Mouse (Mus musculus) liver, adult 2 months (tissue): ENCODE measurements around the gene Irf3. TPM values are rescaled to one million over a fixed set of nuclear protein-coding genes. Genes with fewer than 3 reads are reported as not detected.
A peak's percentile ranks its signal among the peaks of the same experiment; 100 is the strongest.

ENCODE experiments used
- DNase-seq: peaks from one replicate; pipeline ENCODE4 v3.0.0-alpha.2; 2011; ENCODE audit warnings: low read depth, low spot score; ENCODE audit errors: extremely low read depth
- H3K27ac ChIP-seq: fragments of 200-500 bp; replicated peaks from 2 replicates; pipeline ENCODE4 v1.5.1; 2012; ENCODE audit warnings: low read depth, mild to moderate bottlenecking, control low read depth, inconsistent platforms, low read length; ENCODE audit not compliant: insufficient read depth
- H3K27me3 ChIP-seq: fragments of 200-500 bp; 2 replicates; pipeline ENCODE4 v1.6.1; 2012; ENCODE audit warnings: mild to moderate bottlenecking, moderate library complexity, low read length, inconsistent platforms; ENCODE audit not compliant: control insufficient read depth, insufficient read depth
- H3K36me3 ChIP-seq: fragments of 200-500 bp; 2 replicates; pipeline ENCODE4 v1.6.1; 2012; ENCODE audit warnings: low read length, inconsistent platforms; ENCODE audit not compliant: control insufficient read depth, insufficient read depth
- H3K4me1 ChIP-seq: fragments of 200-500 bp; 2 replicates; pipeline ENCODE4 v1.6.1; 2011; ENCODE audit warnings: low read length; ENCODE audit not compliant: control insufficient read depth, insufficient read depth
- H3K4me3 ChIP-seq: fragments of 200-500 bp; 2 replicates; pipeline ENCODE4 v1.5.1; 2011; ENCODE audit warnings: low read depth, mild to moderate bottlenecking, control low read depth, low read length, moderate library complexity; ENCODE audit not compliant: insufficient read depth
- H3K79me2 ChIP-seq: fragments of 200-500 bp; 2 replicates; pipeline ENCODE4 v1.6.1; 2012; ENCODE audit warnings: inconsistent platforms, mild to moderate bottlenecking, low read length, moderate library complexity; ENCODE audit not compliant: control insufficient read depth, insufficient read depth
- H3K9ac ChIP-seq: fragments of 200-500 bp; 2 replicates; pipeline ENCODE4 v1.6.1; 2012; ENCODE audit warnings: low read depth, mild to moderate bottlenecking, control low read depth, inconsistent platforms, low read length
- CTCF ChIP-seq: fragments of 200-500 bp; IDR thresholded peaks from 2 replicates; pipeline ENCODE4 v1.5.1; 2011; ENCODE audit warnings: low read depth, low read length, control low read depth
- POLR2A ChIP-seq: fragments of 200-500 bp; IDR thresholded peaks from 2 replicates; pipeline ENCODE4 v1.6.1; 2011; ENCODE audit warnings: low read length, control low read depth; ENCODE audit not compliant: insufficient read depth; ENCODE audit errors: extremely low read depth
- WGBS: fragments of 180-500 bp; shearing (Covaris S2); methylation state at CpG from one replicate; pipeline ENCODE4 v1.1.7; 2018; 5-methylcytosine and 5-hydroxymethylcytosine counted together
- polyA plus RNA-seq: library from polyadenylated mRNA; depleted of rRNA; stranded (reverse); fragments of >200 nt; gene quantifications from 2 replicates; pipeline ENCODE4 v1.2.3, GENCODE M21; 2012
- total RNA-seq: library from RNA; depleted of rRNA; stranded (reverse); fragments of >200 nt; gene quantifications from 2 replicates; pipeline ENCODE4 v1.2.3, GENCODE M21; 2014

Gene Irf3
- total and polyA plus RNA-seq, 2 experiments = 59.0 to 101 TPM

GRCm38 (mm10) chr7:44954091-44954885, 43.2 kb upstream of the Irf3 start:
- H3K4me3 ChIP-seq = no peak overlapping the region
- no peaks in the 10 kb centered on the region for H3K36me3 ChIP-seq
- no peaks in the 10 kb centered on the region for H3K27me3 ChIP-seq
- H3K9ac ChIP-seq = no peak overlapping the region
- WGBS = 91% methylated on average over 12 of the region's 12 CpGs
- no peak for DNase-seq
- TF ChIP-seq CTCF = no peak
- no peak for TF ChIP-seq POLR2A
- no peaks in the 10 kb centered on the region for H3K4me1 ChIP-seq
- H3K79me2 ChIP-seq = no peaks in the 10 kb centered on the region
- H3K27ac ChIP-seq = no peak overlapping the region

- WGBS = 36% methylated on average over 5 of the region's 5 CpGs
- no peaks in the 10 kb centered on the region for H3K79me2 ChIP-seq
- peak; percentile 43 for TF ChIP-seq CTCF
- TF ChIP-seq POLR2A = no peak
- H3K9ac ChIP-seq = no peak overlapping the region
- no peak overlapping the region for H3K4me3 ChIP-seq
- H3K27me3 ChIP-seq = no peaks in the 10 kb centered on the region
- H3K4me1 ChIP-seq = no peaks in the 10 kb centered on the region
- DNase-seq = peak; percentile 29
- no peak overlapping the region for H3K27ac ChIP-seq
- no peaks in the 10 kb centered on the region for H3K36me3 ChIP-seq
Measured at GRCm38 (mm10) chr7:44955628-44956027, 41.8 kb upstream of the Irf3 start.

GRCm38 (mm10) chr7:44956266-44956665, 41.2 kb upstream of the Irf3 start:
- no peak for DNase-seq
- Histone ChIP-seq H3K36me3 (no peaks in the 10 kb centered on the region), H3K4me3 (no peak overlapping the region), H3K27ac (no peak overlapping the region), H3K4me1 (no peaks in the 10 kb centered on the region), H3K27me3 (no peaks in the 10 kb centered on the region), H3K79me2 (no peaks in the 10 kb centered on the region), H3K9ac (no peak overlapping the region)
- WGBS = 89% methylated on average over 6 of the region's 6 CpGs
- no peak for TF ChIP-seq POLR2A
- TF ChIP-seq CTCF = no peak

GRCm38 (mm10) chr7:44957183-44957835, 40.1 kb upstream of the Irf3 start:
- Histone ChIP-seq H3K36me3 (no peaks in the 10 kb centered on the region), H3K27me3 (no peaks in the 10 kb centered on the region), H3K79me2 (no peaks in the 10 kb centered on the region), H3K4me1 (no peaks in the 10 kb centered on the region), H3K4me3 (no peak overlapping the region), H3K27ac (no peak overlapping the region), H3K9ac (no peak overlapping the region)
- TF ChIP-seq POLR2A (no peak), CTCF (no peak)
- 83% methylated on average over 20 of the region's 20 CpGs for WGBS
- no peak for DNase-seq

GRCm38 (mm10) chr7:44958208-44958607, 39.2 kb upstream of the Irf3 start:
- no peak overlapping the region for H3K27ac ChIP-seq
- H3K36me3 ChIP-seq = no peaks in the 10 kb centered on the region
- no peak overlapping the region for H3K9ac ChIP-seq
- WGBS = 46% methylated on average over 7 of the region's 7 CpGs
- H3K4me3 ChIP-seq = no peak overlapping the region
- no peaks in the 10 kb centered on the region for H3K4me1 ChIP-seq
- no peaks in the 10 kb centered on the region for H3K79me2 ChIP-seq
- peak; percentile 62 for TF ChIP-seq CTCF
- TF ChIP-seq POLR2A = no peak
- no peaks in the 10 kb centered on the region for H3K27me3 ChIP-seq
- peak; percentile 64 for DNase-seq

- Histone ChIP-seq H3K27ac (no peak overlapping the region), H3K4me3 (no peak overlapping the region), H3K9ac (no peak overlapping the region), H3K79me2 (no peaks in the 10 kb centered on the region), H3K4me1 (no peaks in the 10 kb centered on the region), H3K36me3 (no peaks in the 10 kb centered on the region), H3K27me3 (no peaks in the 10 kb centered on the region)
- no peak for DNase-seq
- no peak for TF ChIP-seq CTCF
- TF ChIP-seq POLR2A = no peak
- WGBS = 78% methylated on average over 8 of the region's 8 CpGs
Measured at GRCm38 (mm10) chr7:44959281-44959680, 38.2 kb upstream of the Irf3 start.
